Mouse (Mus musculus): Measurements from ENCODE around the gene Gm49711.

Gene Gm49711

DNA sequence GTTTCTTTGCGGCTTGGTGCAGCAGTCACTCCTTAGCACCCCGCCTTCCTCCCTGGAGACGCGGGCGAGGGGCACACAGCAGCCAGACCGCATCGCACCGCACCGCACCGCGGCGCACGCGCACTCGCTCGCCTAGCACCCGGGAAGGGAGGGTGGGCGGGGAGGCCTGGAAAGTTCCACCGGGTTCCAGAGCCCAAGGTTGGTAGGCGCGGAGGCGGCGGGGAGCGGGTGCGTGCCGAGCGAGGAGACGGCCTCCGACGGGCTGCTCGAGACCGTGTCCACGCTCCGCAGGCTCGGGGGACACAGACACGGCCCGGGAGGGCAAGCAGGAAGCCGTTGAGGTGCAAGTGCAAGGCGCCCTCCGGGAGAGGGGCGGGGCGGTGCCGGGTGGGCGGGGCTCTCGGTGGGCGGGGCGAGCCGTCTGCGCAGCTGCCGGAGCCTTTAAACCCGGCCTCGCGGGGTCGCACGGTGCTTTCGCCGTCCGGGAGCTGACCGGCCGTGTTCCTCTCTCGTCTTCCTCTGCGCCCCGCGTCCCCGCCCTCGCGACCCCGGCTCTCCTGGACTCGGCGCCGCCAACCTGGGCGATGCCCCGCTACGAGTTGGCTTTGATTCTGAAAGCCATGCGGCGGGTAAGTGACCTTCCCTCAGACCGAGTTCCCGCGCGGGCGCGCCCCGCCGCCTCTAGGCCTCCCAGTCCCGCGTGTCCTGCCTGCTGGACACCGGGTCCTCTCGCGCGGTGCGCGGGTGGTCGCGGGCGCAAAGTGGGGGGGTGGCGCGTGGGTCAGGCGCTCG is at the start of gene Gm49711, which contains the start of the genes Mrps6 and Slc5a3:
Gene Gm49711, plus strand, starts transcription at position 465 of the 792 bp plus-strand sequence.
Gene Mrps6, plus strand, starts transcription at position 419 of the 792 bp plus-strand sequence.
Gene Slc5a3, plus strand, starts transcription at position 471 of the 792 bp plus-strand sequence.
- DNase-seq, result peak; percentile 92

DNA sequence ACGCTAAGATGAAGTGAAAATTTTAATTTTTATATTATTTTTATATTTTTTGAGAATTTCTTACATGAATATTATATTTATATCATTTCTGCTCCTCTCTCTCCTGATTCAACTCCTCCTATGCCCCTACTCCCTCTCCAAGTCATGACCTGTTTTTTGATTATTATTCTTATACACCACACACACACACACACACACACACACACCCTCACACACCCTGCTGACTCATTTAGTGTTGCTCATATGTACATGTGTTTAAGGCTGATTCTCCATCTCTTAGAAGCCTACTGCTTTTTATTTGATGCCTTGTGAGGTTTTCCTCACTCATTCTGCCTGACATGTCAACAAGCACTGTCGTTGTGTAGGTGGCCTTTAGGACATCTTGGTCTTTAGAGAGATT is 48.5 kb upstream of the Gm49711 start:
- no peak for DNase-seq

DNA sequence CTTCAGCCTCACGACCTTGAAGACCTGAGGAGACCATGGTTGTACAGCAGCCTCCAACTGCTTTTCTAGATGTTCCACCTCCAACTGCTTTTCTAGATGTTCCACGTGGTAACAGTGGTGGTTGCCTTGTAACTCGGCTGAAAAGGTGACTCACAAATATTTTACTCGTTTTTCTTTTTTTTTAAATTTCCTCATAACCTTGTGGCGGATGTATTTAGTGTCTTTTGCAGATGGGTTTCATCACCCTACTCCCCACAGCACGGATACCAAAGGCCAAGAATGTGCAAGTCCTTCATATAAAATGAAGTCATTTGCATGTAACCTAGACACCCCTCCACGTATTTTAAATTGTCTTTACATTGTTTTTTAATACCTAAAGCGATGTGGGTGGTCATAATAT is 41.3 kb upstream of the Gm49711 start:
- DNase-seq, result no peak

DNA sequence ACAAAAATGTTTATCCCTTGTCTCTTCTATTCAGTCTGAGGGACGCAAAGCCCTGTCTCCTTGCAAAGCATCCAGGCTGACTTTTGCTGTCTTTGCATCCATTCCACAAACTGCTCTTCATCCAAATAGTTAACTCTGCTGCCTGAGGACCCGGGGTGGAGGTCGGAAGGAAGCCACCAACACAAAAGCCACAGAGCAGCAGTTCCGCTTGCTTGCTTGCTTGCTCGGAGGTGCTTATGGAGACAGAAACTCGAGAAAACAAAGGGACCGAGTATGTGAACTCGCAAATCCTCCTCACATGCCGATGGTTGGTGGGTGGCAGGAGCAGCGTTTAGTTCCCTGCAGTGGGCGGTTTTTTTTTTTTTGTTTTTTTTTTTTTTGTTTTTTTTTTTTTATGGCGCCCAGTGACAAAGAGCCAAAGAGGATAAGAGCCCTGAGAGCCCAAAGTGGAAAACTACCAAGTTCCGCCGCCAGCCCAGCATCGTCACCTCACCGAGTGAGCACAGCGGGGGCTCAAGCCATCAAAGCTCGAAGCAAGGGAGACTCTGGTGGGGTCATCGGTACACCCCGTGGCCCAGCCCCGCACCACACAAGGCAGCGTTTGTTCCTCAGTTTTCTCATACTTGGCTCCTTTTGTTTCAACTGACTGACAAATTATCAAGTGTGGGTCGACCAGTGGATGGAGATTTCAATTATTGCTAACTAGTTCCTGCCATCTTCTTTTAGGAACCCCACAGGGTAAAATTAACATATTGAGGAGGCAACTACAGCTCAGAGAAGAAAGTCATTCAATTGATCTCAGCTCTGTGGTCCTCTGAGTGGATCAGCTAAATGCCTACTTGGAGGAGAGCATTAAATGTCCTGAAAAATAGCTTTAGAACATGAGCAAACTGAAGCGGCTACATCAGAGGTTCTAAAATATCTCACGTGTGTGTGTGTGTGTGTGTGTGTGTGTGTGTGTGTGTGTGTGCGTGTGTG is 38.7 kb upstream of the Gm49711 start:
- peak; percentile 28 for DNase-seq

DNA sequence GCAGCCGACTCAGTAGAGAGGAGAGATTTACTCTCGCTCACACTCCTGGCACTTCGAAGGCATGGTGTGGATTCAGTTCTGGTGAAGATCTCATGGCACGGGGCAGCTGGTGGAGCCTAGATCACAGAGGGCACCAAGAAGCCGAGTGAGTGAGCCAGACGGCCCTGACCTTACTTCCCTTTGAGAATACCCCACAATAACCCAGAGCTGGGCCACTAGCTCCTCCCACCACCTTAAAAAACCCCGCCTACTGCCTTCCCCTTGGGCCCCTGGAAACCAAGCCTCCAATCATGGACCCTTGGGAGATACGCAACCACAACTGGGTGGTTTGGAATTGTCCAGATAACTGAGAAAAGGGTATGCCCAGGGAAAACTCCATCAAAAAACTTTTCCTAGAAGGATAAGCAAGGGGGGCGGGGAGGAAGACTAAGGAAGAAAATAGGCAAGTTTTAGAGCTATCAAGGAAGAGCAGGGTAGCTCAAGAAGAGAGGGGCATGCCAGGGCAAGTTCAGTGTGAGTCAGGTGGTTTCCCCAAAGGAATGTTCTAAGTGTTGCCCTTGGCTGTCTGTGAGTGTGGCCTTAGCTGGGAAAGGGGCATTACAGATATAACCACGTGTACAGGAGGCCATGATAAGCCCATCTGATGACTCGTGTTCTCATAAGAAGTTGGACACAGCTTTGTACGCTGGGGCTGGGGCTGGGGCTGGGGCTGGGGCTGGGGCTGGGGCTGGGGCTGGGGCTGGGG is 36.3 kb upstream of the Gm49711 start:
- DNase-seq, result peak; percentile 19

DNA sequence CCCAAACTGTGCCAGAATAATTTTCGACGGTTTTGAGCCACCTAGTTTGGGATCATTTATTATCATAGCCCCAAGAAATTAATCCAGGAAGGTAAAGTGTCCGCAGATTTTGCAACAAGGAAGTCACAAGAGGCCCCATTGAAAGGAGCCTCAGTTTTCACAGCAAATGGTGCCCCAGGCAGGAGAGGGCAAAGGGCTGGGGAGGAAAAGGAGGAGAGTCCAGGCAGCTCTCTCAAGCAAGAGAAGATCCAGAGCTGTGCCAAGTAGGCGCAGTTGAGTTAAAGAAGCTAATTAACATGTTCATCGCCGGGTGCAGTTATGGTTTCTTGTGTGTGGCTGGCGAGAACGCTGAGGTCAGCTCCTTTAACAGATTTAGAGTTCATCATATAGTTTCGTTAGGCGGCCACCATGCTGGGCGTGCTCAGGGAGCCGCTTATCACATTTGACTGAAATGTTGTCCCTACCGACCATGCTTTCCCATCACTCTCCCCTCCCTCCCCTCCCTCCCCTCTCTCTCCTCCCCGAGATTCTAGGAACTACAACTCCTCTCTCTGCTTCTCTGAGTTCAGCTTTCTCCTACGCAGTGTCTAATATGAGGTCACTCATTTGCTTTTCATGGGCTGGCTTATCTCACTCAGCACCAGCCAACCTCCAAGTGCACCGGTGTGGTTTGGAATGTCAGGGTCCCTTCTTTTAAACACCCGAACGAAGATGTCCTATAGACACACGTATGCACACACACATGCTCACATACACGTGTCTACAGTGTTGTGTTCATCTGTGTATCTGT is 35.4 kb upstream of the Gm49711 start:
- DNase-seq, result no peak

DNA sequence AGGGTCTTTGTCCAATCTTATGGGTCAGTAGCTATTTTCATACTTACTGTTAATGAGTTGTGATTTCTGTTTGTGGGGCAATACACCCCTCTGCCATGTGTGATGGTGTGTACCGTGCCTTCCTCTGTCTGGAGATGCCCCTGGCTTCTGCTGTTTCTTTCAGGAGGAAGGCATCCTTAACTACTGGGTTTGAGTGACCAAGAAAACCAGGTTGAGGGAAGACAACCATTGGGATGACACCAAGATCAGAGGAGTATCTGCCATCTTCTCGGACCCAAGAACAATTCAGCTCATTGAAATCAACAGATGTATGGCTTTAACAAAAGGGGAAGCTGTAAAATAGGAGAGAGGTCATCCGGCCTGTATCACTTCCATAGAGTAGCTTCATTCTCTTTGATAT is 24.8 kb upstream of the Gm49711 start:
- no peak for DNase-seq

DNA sequence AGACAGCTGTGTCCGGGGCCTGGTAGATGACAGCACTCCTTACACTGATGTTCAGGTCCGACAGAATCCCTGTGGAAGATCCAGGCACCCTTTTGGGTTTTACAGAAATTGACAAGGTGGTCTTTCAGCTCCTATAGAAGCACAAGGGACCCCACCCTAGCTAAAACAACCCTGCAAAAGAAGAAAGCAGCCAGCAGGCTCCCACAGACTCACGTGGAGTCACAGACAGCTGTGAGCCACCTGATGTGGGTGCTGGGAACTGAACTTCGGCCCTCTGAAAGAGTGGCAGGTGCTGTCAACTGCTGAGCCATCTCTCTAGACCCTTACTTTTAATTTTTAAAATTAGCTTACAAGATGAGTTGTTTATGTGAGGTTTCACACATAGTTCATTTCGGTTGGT is 23.4 kb upstream of the Gm49711 start:
- no peak for DNase-seq

DNA sequence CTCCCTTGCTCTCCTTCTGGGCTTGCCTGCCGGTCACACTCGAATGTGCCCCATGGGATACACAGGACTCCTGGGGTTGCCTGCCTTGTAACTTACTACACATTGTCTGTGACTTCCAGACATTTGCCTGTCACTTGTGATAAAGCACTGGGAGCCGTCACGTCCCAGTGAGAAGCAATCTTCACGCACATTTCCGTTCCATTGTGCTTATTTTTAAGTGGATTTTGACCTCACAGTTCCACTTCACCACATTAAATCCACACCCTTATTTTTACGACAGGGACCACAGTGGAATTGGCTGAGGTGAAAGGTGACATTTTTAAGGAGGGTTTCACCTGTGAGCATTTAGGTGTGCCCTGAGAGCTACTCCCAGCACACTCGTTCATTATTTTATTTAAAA is 21.4 kb upstream of the Gm49711 start:
- DNase-seq, result no peak

DNA sequence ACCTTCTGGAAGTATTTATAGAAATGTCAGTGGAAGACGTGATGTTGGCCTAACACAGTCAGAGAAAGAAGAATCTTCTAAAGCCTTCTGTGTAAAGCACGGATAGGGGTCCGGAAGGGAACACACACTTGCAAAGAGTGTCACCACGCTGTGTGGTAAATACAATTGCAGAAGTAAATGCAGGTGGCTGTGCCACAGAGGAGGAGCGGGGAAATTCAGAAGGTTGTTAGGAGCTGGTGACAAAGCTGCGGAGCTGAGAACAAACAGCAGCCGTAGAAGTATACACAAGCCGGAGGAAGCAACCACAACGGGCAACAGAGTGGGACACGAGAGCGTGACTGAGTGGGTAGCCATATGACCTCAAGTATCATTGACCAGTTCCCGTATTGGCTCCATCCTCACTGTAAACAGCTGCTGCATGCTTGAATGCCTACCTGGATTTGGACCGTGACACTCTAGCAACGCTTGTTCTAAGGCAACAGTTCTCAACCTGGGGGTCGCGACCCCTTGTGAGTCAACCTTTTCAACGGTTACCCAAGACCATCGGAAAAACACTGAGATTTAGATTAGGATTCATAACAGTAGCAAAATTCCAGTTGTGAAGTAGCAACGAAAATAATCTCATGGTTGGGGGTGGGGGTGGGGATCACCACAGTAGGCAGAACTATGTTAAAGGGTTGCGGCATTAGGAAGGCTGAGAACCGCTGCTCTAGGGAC is 20.1 kb upstream of the Gm49711 start:
- DNase-seq, result no peak

DNA sequence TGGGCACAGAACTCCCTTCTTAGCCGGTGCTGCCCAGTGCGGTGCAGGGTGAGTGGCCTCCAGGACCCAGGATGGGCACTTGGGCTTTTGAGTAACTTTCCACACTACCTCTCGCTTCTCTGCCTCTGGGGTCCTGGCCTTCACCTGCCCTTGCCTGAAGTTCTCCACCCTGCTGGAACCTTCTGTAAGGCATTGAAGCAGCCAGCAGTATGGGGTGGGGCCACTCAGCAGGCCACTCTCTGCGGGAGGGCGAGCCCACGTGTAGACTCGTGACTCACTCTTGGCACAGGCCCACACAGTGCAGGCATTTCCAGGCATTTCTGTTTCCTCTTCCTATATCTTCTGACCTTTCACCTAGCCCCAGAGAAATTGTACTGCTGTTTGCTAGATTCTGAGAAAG is 18.7 kb upstream of the Gm49711 start:
- DNase-seq, result no peak

DNA sequence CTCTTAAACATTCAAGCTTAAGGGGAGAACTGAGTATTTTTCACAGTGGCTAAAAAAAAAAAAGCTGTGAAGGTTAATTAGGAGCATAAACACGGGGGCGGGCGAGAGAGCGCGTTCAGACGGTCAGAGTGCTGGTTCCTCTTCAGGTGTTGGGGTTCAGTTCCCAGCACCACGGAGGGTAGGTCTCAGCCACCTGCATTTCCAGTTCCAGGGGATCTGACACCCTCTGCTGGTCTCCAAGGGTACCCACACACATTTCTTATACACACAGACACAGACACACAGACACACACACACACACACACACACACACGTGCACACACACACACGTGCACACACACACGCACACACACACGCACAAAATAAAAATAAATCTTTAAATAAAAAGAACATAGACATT is 18.1 kb upstream of the Gm49711 start:
- no peak for DNase-seq

DNA sequence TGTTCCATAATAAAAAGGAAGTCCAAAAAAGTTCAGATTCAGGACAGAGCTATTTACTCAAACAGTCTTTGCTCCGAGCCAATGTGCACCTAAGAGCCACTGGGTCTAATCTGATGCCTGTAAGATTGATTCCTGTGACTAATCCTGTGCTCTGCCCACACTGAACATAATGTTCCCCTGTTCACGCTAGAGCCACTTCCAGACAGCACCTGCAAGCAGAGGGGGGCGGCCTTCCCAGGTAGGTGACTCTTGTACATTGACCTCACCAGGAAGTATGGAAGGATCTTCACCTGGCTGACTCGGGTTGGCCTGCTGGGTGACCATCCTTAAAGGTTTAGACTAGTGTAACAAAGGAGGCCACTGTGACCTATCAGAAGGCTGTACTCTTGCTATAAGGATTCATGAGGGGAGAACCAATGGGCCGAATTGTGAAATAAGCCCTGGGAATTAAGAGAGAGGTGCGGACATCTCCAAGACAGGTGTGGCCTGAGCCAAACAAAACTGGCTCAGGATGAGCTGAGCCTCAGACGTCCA is 6.3 kb upstream of the Gm49711 start:
- DNase-seq, result no peak

DNA sequence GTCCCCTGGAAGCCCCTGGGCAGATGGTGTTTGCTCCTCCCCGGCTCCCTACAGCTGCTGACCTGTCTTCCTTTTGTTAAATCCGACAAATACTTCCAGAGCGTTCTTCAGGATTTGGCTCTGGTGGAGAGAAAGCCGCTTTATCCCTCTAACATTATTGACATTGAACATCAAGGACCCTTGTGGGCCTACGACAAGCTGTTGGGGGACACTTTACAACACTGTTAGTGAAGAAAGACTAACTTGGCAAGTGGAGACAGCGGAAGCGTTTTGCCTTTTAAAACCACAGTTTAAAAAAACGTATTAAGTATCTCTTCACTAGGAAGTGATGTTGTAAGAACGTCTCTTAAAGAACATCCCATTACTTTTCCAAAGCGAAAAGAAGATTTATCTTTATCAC is 5.5 kb upstream of the Gm49711 start:
- no peak for DNase-seq

DNA sequence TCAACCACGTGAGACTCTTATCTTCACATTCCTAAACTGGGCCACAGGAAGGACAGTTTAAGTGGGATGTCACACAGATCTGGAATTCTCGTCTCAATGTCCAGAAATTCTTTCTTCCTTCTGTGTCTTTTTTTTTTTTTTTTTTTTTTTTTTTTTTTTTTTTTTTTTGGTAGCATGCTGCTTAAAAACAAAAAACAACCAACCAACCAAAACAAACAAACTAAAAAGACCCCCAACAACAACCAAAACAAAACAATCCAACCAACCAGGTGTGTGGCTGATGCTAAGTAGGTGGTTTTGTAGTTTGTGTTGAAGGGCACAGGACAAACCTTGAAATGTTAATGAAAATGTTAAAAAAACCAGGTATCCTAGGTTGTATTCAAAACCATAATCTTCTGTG is 1.4 kb upstream of the Gm49711 start:
- no peak for DNase-seq

DNA sequence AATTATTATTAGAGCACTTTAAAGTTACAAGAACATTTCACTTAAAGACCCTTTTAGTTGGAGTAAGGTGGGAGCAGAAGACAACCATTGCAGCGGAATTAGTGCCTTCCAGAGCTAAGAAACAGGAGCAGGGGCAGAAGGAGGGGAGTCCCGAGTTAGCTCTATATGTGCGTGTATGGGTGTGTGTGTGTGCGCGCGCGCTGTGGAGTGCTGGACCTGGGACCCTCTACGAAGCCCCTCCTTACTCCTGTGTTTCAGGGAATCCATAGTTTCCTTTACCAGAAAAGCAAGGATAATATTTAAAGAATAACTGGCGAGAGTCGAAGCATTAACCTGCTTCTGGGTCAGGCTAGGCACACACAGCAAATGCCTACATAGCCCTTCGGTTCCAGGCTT is 662 bp upstream of the Gm49711 start:
- DNase-seq, result no peak

DNA sequence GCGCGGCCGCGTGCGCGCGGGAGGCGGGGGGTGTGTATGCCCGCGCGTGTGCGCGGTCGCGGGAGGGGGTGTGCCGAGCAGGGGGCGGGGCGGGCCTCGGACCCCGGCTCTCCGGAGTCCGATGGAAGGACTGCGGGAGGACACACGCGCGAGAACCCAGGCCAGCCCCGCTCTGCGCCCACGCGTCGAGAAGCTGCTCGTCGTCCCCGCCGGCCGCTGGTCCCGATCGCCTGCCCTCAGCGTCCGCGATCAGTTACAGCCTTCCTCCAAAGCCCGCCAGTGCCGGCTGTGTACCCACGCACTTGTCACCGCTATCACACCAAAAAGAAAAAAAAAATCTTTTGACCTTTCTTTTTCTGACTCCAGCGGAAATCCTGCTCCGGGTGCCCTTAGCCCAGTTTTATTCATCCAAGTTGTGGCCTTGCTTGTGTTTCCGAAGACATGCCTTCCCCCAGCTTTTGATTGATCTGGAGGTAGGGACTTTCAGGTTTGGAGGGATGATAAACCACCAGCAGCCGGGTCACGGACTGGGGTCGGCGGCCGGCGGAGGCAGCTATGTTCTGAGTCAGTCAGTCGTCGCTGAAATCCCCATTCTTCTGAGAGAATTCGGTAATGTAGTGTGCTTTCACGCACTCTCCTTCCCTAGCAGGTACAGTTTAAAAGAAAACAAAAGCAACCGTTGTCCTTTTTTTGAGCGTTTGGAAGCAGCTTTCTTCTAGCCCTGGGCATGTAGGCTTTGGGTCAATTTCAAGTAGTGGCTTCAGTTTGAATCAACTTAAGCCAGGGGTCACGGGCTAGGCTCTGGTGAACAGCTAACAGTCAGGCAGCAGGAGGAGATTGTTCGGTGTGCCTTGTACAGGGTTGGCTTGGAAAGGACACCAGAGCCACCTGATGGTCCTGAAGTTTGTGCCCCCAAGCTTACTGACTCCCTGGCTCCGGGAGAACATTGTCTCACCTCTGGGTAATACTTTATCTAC is 816 bp downstream of the Gm49711 start:
- no peak for DNase-seq

DNA sequence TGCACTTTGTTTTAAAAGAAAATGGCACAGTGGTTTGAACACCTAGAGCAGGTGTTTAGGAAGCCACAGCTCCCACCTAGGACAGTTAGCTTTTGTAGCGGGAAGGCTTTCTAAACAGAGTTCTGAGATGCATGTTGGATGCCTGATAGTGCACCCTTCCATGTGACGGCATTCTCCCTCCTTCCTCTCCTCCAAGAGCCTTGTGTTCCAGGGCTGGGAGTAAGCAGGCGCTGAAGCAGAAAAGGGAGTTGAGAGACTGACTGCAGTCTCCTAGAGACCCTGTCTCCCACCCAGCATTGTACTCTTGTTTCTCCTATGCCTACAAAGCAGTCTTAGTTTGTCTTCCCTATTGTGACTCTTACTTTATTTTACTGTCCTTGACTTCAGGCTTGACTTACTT is 2.1 kb downstream of the Gm49711 start:
- no peak for DNase-seq

DNA sequence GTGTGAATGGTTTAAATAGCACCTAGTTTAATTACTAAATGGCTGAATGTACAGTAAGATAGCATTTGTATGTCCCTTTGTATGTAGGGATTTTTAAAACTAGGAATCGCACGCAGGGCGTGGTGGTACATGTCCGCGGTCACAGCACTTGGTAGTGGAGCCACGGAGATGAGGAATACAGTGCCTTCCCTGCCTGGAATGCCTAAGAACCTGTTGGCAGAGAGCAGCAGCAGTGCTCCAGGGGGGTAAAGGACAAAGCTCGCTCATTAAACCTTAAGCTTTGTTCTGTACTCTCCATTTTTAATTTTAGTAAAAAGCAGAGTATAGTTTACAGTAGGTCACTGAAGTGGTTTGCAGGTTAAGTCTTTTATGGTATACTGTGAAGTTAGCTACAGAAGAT is 3.5 kb downstream of the Gm49711 start:
- DNase-seq, result no peak

DNA sequence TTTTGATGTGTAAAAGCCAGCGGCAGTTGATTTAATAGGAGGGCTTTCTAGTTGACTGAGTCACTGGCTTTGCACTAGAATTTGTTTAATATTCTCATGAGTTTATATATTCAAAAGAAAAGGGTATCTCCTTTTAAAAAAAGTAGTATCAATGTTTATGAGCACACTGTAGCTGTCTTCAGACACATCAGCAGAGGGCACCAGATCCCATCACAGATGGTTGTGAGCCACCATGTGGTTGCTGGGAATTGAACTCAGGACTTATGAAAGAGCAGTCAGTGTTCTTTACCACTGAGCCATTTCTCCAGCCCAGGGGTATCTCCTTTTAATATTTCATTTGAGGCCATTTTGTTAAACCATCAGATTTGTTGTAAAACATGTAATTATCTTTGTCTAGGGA is 4.7 kb downstream of the Gm49711 start:
- DNase-seq, result no peak
